Mouse (Mus musculus) ovary, postnatal 36 days (tissue): Measurements from ENCODE around the gene Elk4.
A peak's percentile ranks its signal among the peaks of the same experiment; 100 is the strongest.

Experiments used
- DNase-seq: peaks from one replicate; pipeline ENCODE4 v3.0.0; 2022; ENCODE audit warnings: low spot score, mixed read lengths

Gene Elk4

GRCm38 (mm10) chr1:132007282-132007815 is at the start of gene Elk4:
Gene Elk4, plus strand, starts transcription at chr1:132007607.
- DNase-seq: peak; percentile 90

- no peak for DNase-seq
Measured at GRCm38 (mm10) chr1:131961004-131961403, 46.4 kb upstream of the Elk4 start.

GRCm38 (mm10) chr1:131962606-131963084 is 44.8 kb upstream of the Elk4 start, which contains the start of gene Slc45a3:
Gene Slc45a3, plus strand, starts transcription at chr1:131962967.
- DNase-seq: peak; percentile 63

- no peak for DNase-seq
Measured at GRCm38 (mm10) chr1:131963085-131963951, 44.1 kb upstream of the Elk4 start.

GRCm38 (mm10) chr1:131964100-131964499 is 43.3 kb upstream of the Elk4 start:
- no peak for DNase-seq

GRCm38 (mm10) chr1:131964580-131964979 is 42.8 kb upstream of the Elk4 start:
- no peak for DNase-seq

GRCm38 (mm10) chr1:131965818-131966217 is 41.6 kb upstream of the Elk4 start:
- DNase-seq: no peak

- DNase-seq: no peak
Measured at GRCm38 (mm10) chr1:131967336-131967735, 40.1 kb upstream of the Elk4 start.

- no peak for DNase-seq
Measured at GRCm38 (mm10) chr1:131968556-131968955, 38.9 kb upstream of the Elk4 start.

GRCm38 (mm10) chr1:131968983-131969382 is 38.4 kb upstream of the Elk4 start:
- no peak for DNase-seq

GRCm38 (mm10) chr1:131969825-131970224 is 37.6 kb upstream of the Elk4 start:
- DNase-seq: no peak

GRCm38 (mm10) chr1:131970322-131970660 is 37.1 kb upstream of the Elk4 start:
- DNase-seq: no peak

GRCm38 (mm10) chr1:131970661-131971520 is 36.5 kb upstream of the Elk4 start:
- DNase-seq: no peak

GRCm38 (mm10) chr1:131971771-131972497 is 35.5 kb upstream of the Elk4 start:
- DNase-seq: no peak

- no peak for DNase-seq
Measured at GRCm38 (mm10) chr1:131972498-131973334, 34.7 kb upstream of the Elk4 start.

- no peak for DNase-seq
Measured at GRCm38 (mm10) chr1:131973991-131974390, 33.4 kb upstream of the Elk4 start.

- no peak for DNase-seq
Measured at GRCm38 (mm10) chr1:131976886-131977285, 30.5 kb upstream of the Elk4 start.

- DNase-seq: peak; percentile 33
Measured at GRCm38 (mm10) chr1:131980471-131980870, 26.9 kb upstream of the Elk4 start.

- peak; percentile 72 for DNase-seq
Measured at GRCm38 (mm10) chr1:131981378-131982013, 25.9 kb upstream of the Elk4 start.

- peak; percentile 77 for DNase-seq
Measured at GRCm38 (mm10) chr1:131982907-131983306, 24.5 kb upstream of the Elk4 start.
